Mouse (Mus musculus): ENCODE data around the gene Zbtb20.

Gene Zbtb20

DNA sequence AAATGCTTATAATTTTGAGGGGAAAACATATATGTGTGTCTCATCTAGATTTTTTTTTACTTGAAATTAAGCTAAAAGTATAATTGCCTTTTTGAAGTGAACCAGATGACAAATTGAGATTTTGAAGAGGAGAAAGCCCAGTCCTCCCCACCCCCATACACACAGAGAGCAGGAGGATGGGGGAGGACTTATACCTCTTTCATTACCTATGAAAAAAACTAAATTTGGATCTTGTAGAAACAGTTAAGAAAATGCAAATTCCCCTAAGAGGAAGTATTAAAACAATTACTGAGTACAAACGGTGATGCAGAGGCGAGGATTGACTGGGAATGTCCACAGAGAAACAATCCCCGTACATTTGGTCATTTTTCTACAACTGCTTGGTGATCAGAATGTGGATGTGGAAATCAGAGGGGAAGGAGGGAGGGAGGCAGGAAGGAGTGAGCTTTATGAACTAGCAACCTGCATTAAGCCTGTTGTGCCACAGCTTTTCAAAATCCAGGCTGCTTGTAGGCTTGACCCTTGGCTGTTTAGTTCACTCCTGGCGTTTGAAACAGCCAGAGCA is 578.8 kb downstream of the Zbtb20 start:
- DNase-seq (ENCODE audit: low spot score), result no peak

- DNase-seq (ENCODE audit: low spot score), result no peak
Measured at GRCm38 (mm10) chr16:43456446-43457172, 580.9 kb downstream of the Zbtb20 start.

DNA sequence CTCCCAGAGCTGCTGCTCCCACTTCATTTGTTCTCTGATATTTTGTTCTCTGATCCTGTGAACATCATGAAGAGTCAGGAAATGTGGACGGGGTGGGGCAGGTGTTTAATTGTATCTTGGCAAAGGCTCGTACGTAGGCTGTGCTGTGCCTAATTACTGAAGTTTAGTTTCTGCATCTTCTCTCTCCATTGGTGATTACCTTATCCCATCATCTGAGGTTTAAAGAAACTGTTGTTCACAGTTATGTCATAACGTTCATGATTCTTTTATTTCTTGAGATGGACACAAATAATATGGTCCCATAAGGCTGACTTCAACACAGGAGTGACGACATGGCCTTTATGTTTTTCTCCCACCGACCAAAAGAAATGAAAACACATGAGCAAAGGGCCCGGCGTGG is 582.1 kb downstream of the Zbtb20 start:
- no peak for DNase-seq (ENCODE audit: low spot score)

DNA sequence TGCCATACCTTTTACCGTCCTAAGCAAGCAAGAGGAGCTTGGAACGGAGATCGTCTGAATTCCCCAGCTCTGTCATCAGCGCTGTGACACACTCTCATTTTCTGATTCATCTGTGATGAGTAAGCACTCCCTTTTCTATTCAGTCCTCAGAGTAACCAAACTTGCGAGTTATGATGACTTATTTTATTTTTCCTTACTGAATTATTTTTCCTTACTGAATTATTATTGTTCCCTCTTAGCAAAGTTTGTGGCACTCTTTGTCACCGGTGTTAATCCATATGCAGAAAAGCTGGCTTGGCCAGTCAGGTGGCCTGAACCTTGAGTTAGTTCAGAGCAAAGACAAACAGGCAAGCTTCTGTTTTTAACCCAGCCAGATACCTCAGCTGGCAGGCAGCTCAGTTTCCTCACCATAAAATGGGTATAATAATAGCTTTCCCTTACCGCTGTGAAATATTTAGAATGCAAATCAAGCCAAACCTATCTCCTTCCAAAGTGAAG is 583.1 kb downstream of the Zbtb20 start:
- DNase-seq (ENCODE audit: low spot score), result no peak

DNA sequence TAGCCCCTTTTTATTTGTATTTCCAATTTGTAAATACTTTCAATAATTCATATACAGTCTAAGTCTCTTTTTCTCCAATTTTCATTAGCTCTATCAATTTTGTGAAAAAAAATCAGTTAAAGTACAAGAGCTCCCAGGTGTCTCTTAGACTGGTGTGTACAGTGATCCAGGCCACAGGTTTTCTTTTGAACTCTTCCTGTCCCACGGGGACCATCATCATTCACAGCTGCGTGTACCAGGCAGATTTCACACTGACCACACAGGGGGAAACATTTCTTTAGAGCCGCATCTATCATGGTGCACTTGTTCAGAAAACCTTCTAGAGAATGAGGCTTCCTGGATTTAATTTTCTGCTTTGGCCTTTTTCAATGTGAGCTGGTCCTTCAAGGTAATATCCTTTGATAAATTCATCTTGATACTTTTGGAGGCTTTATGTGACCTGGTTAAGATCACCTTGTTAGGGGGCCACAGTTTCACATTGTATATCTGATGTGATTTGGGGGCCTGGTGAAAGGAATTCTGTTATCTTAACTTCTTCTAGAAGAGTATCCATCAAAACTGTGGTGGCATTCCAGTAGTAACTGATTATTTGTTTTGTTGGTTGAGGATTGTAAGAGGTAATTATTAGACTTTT is 586.2 kb downstream of the Zbtb20 start:
- no peak for DNase-seq (ENCODE audit: low spot score)

GRCm38 (mm10) chr16:43462470-43463455 is 587.1 kb downstream of the Zbtb20 start:
- no peak for DNase-seq (ENCODE audit: low spot score)

DNA sequence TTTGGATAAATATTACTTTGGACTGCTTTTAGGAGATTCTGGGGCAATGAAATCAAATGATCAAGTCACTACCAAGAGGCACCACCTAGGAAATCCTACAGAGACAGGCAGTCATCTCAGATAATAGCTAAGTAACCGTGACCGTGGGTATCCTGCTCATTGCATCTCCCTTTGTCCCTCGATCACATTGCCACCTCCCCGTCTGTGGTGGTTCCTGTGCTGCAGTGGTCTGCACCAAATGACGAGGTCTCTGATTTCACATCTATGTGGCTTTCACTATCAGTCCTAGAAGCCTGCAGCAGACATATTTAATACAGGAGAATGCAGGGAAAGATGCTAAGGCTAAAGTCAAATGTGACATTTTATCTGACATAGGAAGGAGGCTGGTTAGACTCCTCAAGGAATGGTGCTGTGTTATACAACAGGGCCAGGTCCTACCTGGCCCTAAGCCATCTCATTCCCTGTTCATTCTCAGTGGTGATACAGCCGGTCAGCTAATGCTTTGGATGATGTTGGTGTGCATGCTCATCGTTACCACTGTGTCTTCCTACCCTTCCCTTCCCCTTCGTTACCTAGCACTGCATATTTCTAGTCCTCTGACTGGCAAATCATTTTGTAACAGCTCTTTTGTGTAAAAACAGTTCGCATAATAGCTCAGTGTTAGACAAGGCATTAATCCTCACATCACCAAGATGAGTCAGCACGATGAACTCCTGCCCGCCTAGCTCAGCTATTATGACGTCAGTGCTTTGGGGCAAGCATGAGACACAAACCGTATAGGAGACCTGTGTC is 588.2 kb downstream of the Zbtb20 start:
- DNase-seq (ENCODE audit: low spot score), result no peak

- no peak for DNase-seq (ENCODE audit: low spot score)
Measured at GRCm38 (mm10) chr16:43464476-43465080, 588.9 kb downstream of the Zbtb20 start.

- DNase-seq (ENCODE audit: low spot score), result no peak
Measured at GRCm38 (mm10) chr16:43465368-43465839, 589.7 kb downstream of the Zbtb20 start.

DNA sequence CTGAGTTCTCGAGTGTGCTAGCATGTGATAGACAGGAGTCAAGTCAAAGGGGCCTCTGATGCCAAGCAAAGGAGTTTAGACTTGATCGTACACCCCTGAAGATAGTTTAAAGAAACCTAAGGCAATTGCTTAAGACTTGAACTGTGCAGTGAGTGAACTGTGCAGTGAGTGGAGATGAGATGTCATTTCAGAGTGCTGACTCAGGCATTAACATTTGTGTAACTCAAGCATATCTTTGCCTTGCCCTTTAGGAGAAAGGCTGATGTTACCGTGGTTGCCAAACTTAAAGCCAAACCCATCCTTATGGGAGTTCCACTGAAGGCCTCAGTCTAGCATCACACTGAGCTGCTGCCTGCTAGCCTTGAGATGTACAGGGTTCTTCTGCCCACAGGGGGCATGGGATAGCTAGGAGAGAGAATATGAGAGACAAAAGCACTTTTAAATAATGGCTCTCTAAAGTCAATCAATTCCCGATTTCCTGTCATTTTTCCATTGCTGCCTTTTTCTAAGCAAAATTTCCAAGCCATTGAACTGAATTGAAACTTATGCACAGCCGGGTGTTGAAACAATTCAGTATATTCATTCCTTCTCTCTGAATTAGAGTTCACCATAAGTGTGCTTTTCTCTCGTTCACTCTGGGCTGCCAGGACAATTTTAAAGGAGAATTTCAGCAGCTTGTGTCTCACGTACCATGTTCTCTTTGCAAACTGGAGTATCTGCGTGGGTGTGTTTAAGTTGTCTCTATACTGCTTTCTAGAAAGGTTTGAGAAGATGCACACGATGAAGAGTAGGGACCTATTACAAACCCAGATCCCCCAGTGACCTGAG is 590.5 kb downstream of the Zbtb20 start:
- DNase-seq (ENCODE audit: low spot score), result no peak

GRCm38 (mm10) chr16:43466749-43467065 is 591.0 kb downstream of the Zbtb20 start:
- no peak for DNase-seq (ENCODE audit: low spot score)

DNA sequence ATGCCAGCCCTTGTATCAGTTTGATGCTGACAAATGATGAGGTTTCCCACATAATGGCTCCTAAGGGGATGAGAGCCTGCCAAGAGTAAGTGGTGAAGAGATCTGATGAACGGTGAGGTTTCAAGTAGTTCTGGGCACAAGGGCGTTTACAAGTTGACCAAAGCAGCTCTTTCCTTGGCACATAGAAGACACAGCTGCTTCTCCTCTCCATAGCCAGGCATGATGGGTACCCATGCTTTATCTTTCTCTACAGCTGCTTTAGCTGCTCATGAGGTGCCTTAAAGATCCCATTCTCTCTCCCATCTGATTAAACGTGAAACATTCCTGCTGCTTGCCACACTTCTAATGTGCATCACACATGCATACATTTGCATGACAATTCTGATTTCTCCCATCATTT is 595.4 kb downstream of the Zbtb20 start:
- no peak for DNase-seq (ENCODE audit: low spot score)

DNA sequence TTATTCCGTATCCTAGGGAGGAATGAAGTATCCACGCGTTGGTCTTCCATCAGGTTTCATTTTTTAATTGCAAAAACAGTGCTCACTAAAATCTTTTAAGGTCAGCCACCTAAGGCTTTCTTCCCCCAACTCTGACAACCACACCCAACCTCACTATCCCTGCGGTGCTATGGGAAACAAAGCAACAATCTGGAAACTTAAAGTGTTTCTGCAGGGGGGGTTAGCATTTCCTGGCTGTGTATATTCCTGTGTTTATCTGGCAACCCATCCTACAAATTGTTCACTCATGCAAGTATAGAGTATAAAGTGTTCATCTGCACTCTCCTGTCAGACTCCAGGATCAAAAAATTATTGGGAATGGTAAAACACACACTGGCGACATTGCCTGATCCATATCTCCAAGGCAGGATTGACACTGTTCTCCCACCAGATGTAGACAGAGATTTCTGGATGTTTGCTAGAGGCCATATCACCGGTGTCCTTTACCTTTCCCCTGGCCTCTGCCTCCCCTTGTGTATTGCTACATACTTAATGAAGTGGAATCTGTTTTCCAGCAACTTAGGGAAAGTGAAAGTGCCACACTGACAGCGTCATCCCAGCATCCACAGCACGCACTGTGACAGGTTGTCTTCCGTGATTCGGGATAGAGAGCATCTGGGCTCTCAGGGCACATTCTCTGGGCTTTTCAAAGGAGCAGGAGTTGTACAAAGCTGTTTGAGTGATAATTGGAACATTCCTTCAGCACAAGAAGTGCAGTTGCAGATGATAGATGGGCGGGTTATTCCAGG is 599.5 kb downstream of the Zbtb20 start:
- no peak for DNase-seq (ENCODE audit: low spot score)

DNA sequence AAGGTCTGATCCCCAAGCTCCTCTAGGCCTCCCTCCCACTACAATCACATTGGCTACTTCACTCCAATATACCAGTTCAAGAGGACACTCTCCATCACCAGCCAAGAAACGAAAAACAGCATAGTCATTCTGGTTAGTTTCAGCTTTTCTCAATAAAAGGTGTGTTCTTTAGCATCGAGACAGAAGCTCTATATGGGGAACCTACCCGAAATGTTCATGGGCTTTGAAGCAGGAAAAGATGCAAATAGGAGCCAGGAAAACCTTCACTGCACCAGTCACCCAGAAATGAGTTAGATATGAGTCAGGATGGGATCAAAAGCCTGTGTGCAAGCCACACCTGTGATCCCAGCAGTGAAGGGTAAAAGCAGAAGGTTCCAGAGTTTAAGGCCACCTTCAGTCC is 601.2 kb downstream of the Zbtb20 start:
- DNase-seq (ENCODE audit: low spot score), result no peak

GRCm38 (mm10) chr16:43478352-43478751 is 602.7 kb downstream of the Zbtb20 start:
- DNase-seq (ENCODE audit: low spot score), result no peak

DNA sequence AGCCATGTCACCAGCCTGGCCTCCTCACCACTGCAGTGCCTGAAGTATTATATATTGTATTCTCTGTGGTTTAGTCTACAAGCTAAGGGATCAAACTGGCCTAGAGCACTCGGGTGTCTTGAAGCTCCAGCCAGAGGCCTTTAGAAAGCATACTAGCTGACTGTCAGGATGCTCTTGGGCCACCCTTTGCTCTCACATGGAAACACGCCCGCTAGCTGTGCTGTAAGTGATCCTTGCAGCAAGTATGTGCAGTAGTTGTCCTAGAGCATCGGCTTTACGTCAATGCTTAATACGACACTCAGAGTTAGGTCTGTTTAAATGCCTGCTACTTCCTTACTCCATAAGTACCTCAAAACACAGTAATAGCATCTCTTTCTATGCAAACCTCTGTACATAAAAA is 604.9 kb downstream of the Zbtb20 start:
- DNase-seq (ENCODE audit: low spot score), result no peak

DNA sequence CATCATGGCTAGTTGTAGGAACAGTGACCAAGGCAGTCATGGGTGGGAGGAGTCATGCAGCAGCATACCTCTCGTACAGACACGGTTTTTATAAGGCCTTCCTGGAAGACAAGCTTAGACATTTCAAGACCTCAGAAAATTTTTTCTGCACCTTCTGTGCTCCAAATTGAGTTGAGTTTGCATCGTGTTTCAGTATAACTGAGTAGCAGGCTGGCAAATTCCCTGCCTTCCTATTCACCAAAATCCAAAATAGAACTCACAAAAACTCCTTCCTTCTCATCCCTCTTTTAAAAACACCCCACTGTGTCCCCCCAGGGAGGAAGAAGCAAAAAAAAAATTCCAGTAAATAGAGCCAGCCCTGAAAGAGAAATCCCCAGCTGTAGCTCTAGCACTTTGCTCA is 606.4 kb downstream of the Zbtb20 start:
- no peak for DNase-seq (ENCODE audit: low spot score)

GRCm38 (mm10) chr16:43482738-43483137 is 607.1 kb downstream of the Zbtb20 start:
- no peak for DNase-seq (ENCODE audit: low spot score)

DNA sequence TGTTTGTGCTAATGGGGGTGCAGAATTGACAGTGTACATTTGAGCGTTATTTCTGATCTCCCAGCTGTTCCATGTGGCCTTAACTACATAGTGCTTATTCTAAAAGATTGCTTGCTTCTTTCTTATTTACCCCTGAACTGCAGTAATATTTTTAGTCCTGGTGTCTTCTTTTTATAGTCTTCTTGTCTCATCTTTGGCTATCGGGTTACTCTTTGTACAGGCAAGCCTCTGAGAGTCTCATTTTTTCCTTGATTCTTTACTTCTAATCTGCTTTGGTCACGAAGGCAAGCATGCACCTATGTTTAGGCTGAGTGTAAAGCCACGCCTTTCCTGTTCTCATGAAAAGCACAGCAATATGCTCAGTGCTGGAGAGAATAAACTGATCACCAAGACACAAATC is 608.7 kb downstream of the Zbtb20 start:
- DNase-seq (ENCODE audit: low spot score), result no peak

Measured in c-Kit-positive CD71-positive TER-119-positive erythroid progenitor cells, embryonic 14.5 days (primary cell).